ENCODE assay signal across 16 mouse cellular contexts in the genomic region with DNA sequence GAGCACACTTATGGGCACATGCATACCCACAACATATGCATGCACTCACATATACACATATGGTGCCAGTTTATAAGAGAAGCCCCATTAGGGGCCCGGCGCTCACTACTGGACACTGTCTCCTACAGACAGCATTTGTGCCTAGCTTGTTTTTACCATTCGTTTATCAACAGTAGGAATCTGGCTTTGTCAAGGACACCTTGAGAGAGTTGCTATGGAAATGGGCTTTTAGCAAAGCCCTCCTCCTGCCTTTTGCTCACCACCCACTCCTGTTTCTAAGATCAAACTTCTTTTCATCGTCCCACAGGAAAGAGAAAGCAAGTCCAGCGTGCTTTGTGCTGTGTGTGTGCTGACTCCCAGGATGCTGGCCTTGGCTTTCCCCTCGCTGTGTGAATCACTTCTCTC. TPM values are rescaled to one million over a fixed set of nuclear protein-coding genes. Genes with fewer than 3 reads are reported as not detected.
DNase-seq lines count a peak whose midpoint lies in the region; ATAC-seq and TF ChIP-seq lines count a peak whose summit lies in the region.
"Had no signal": no experiment of that assay in that cellular context is flagged by ENCODE, and none has a peak within 500 bp of the region (broad histone marks: within the 10 kb centered on the region; RNA-seq: fewer than 3 reads in every experiment).

No protein-coding gene starts in this region.

- no peak overlapping the region for H3K4me2 ChIP-seq in hindbrain, embryonic 15.5 days
- H3K4me2 ChIP-seq in hindbrain, embryonic 14.5 days (replicated peaks) = no peak overlapping the region
- no peak overlapping the region for H3K4me2 ChIP-seq in embryonic facial prominence, embryonic 12.5 days (replicated peaks)
- no peak overlapping the region for H3K4me2 ChIP-seq in intestine, embryonic 15.5 days (replicated peaks)
- H3K4me2 ChIP-seq: lung, embryonic 15.5 days had no signal

- no peak overlapping the region for H3K4me3 ChIP-seq in hindbrain, embryonic 15.5 days
- H3K4me3 ChIP-seq in hindbrain, embryonic 14.5 days (replicated peaks; ENCODE audit: low read length) = no peak overlapping the region
- H3K4me3 ChIP-seq in testis, adult 2 months (ENCODE audit: control insufficient read depth, low read depth, low read length) = no peak overlapping the region
- H3K4me3 ChIP-seq in embryonic facial prominence, embryonic 12.5 days = no peak overlapping the region
- H3K4me3 ChIP-seq in intestine, embryonic 15.5 days (replicated peaks) = no peak overlapping the region
- H3K4me3 ChIP-seq: heart, embryonic 10.5 days; lung, embryonic 15.5 days had no signal

- H3K4me1 ChIP-seq in hindbrain, embryonic 15.5 days (replicated peaks) = peaks cover 16% of the 10 kb centered on the region; the same call in 1 of the 2 replicates
- H3K4me1 ChIP-seq in hindbrain, embryonic 14.5 days (replicated peaks; ENCODE audit: control insufficient read depth, insufficient read depth, low read length) = peaks cover 7% of the 10 kb centered on the region; the same call in 1 of the 2 replicates
- peaks cover 2% of the 10 kb centered on the region for H3K4me1 ChIP-seq in testis, adult 2 months (ENCODE audit: control insufficient read depth, insufficient read depth, low read length)
- H3K4me1 ChIP-seq in embryonic facial prominence, embryonic 12.5 days = peaks cover 24% of the 10 kb centered on the region
- H3K4me1 ChIP-seq in intestine, embryonic 15.5 days (replicated peaks) = peaks cover 3% of the 10 kb centered on the region; the same call in 1 of the 2 replicates

- TF ChIP-seq CTCF in testis, adult 2 months (IDR thresholded peaks at IDR 0.05; ENCODE audit: control insufficient read depth, insufficient read depth, insufficient replicate concordance, low read depth, low read length) = no peak

- no peak for DNase-seq in hindbrain, embryonic 14.5 days (ENCODE audit: low spot score)
- DNase-seq in testis, postnatal 14 days (ENCODE audit: low spot score) = no peak
- no peak for DNase-seq in retina, postnatal 1 day
- DNase-seq: cerebellum, adult 8-10 months; gastrocnemius, postnatal 36 days; heart, postnatal 14 days; kidney, postnatal 25 days; liver had no signal

- H3K9ac ChIP-seq in hindbrain, embryonic 15.5 days = no peak overlapping the region
- H3K9ac ChIP-seq in hindbrain, embryonic 14.5 days = no peak overlapping the region
- no peak overlapping the region for H3K9ac ChIP-seq in embryonic facial prominence, embryonic 12.5 days
- no peak overlapping the region for H3K9ac ChIP-seq in intestine, embryonic 15.5 days
- H3K9ac ChIP-seq: lung, embryonic 15.5 days had no signal

- ATAC-seq in hindbrain, embryonic 15.5 days (ENCODE audit: low FRiP score, low read depth) = peak; percentile 34; the same call in 1 of the 2 replicates
- ATAC-seq in hindbrain, embryonic 14.5 days (ENCODE audit: low FRiP score) = no peak
- 0 out of 2 replicates have a peak, but pooled peaks have one; percentile 29 for ATAC-seq in embryonic facial prominence, embryonic 12.5 days (ENCODE audit: insufficient number of reproducible peaks, insufficient read depth, low FRiP score, low TSS enrichment)
- ATAC-seq in intestine, embryonic 15.5 days = no peak
- ATAC-seq: CD4-positive, CD25-positive, alpha-beta regulatory T cell, adult 4 months; intestine, postnatal 0 days had no signal

- H3K36me3 ChIP-seq in hindbrain, embryonic 15.5 days = no peaks in the 10 kb centered on the region
- no peaks in the 10 kb centered on the region for H3K36me3 ChIP-seq in hindbrain, embryonic 14.5 days (replicated peaks; ENCODE audit: control insufficient read depth, insufficient read depth)
- no peaks in the 10 kb centered on the region for H3K36me3 ChIP-seq in testis, adult 2 months (ENCODE audit: control insufficient read depth, insufficient read depth, low read length)
- H3K36me3 ChIP-seq in embryonic facial prominence, embryonic 12.5 days = no peaks in the 10 kb centered on the region
- H3K36me3 ChIP-seq in intestine, embryonic 15.5 days = no peaks in the 10 kb centered on the region
- H3K36me3 ChIP-seq: heart, embryonic 10.5 days; lung, embryonic 15.5 days had no signal

- no peaks in the 10 kb centered on the region for H3K9me3 ChIP-seq in hindbrain, embryonic 15.5 days
- no peaks in the 10 kb centered on the region for H3K9me3 ChIP-seq in hindbrain, embryonic 14.5 days (ENCODE audit: control insufficient read depth, low read length)
- H3K9me3 ChIP-seq in embryonic facial prominence, embryonic 12.5 days = no peaks in the 10 kb centered on the region
- H3K9me3 ChIP-seq in intestine, embryonic 15.5 days = no peaks in the 10 kb centered on the region
- H3K9me3 ChIP-seq: heart, embryonic 10.5 days; lung, embryonic 15.5 days had no signal

- TF ChIP-seq POLR2A in testis, adult 2 months (IDR thresholded peaks at IDR 0.05; ENCODE audit: control insufficient read depth, low read depth, low read length) = no peak

- no peak overlapping the region for H3K27ac ChIP-seq in hindbrain, embryonic 15.5 days (replicated peaks)
- H3K27ac ChIP-seq in hindbrain, embryonic 14.5 days = no peak overlapping the region
- H3K27ac ChIP-seq in testis, adult 2 months (ENCODE audit: control insufficient read depth, insufficient read depth, low read depth, low read length) = peak overlapping the region; percentile 71
- 0 out of 2 replicates have a peak overlapping the region, but pooled peaks have one; percentile 48 for H3K27ac ChIP-seq in embryonic facial prominence, embryonic 12.5 days
- no peak overlapping the region for H3K27ac ChIP-seq in intestine, embryonic 15.5 days
- H3K27ac ChIP-seq: heart, embryonic 10.5 days; lung, embryonic 15.5 days had no signal

- H3K27me3 ChIP-seq in hindbrain, embryonic 15.5 days = no peaks in the 10 kb centered on the region
- no peaks in the 10 kb centered on the region for H3K27me3 ChIP-seq in hindbrain, embryonic 14.5 days (ENCODE audit: control insufficient read depth, insufficient read depth, low read length)
- H3K27me3 ChIP-seq in testis, adult 2 months (ENCODE audit: control insufficient read depth, insufficient read depth, low read length) = no peaks in the 10 kb centered on the region
- H3K27me3 ChIP-seq in embryonic facial prominence, embryonic 12.5 days = no peaks in the 10 kb centered on the region
- H3K27me3 ChIP-seq in intestine, embryonic 15.5 days (replicated peaks) = no peaks in the 10 kb centered on the region
- H3K27me3 ChIP-seq: lung, embryonic 15.5 days had no signal

- WGBS in hindbrain, embryonic 15.5 days = 42% methylated on average over 6 of the region's 6 CpGs
- 43% methylated on average over 6 of the region's 6 CpGs for WGBS in hindbrain, embryonic 14.5 days
- 62% methylated on average over 6 of the region's 6 CpGs for WGBS in embryonic facial prominence, embryonic 12.5 days
- WGBS in intestine, embryonic 15.5 days = 63% methylated on average over 6 of the region's 6 CpGs

RNA-seq across cellular contexts. Expression of a gene that starts 13.3 kb away (rescaled TPM):
- polyA plus RNA-seq in hindbrain, embryonic 15.5 days (2015; fragmentation: Nextera tagmentation; extraction: Ambion mirVana) = 6.1 and 7.6 TPM in 2 replicates
- 10.5 and 15.4 TPM in 2 replicates for polyA plus RNA-seq in hindbrain, embryonic 14.5 days (2014; fragmentation: Nextera tagmentation; extraction: Ambion mirVana)
- polyA plus RNA-seq in testis, adult 2 months (2012; rRNA removed) = 5.1 and 6.1 TPM in 2 replicates
- polyA plus RNA-seq in embryonic facial prominence, embryonic 12.5 days (2016; fragmentation: Nextera tagmentation; extraction: Ambion mirVana) = 8.0 and 8.6 TPM in 2 replicates
- polyA plus RNA-seq in intestine, embryonic 15.5 days (2015; fragmentation: Nextera tagmentation; extraction: Ambion mirVana) = 2.8 and 3.0 TPM in 2 replicates

Comparison
In these comparisons a context has a peak if more than half of its experiments do, and no peak if none do; other contexts are left out.
1. ATAC-seq: peak in hindbrain, embryonic 15.5 days (single experiment) and embryonic facial prominence, embryonic 12.5 days (single experiment); none in hindbrain, embryonic 14.5 days (single experiment) and intestine, embryonic 15.5 days (single experiment).
2. H3K27ac ChIP-seq: peak in testis, adult 2 months (single experiment) and embryonic facial prominence, embryonic 12.5 days (single experiment); none in hindbrain, embryonic 15.5 days (single experiment), hindbrain, embryonic 14.5 days (single experiment) and intestine, embryonic 15.5 days (single experiment).